Mouse (Mus musculus) midbrain, embryonic 15.5 days (tissue): ENCODE data around the gene Dydc1. TPM values are rescaled to one million over a fixed set of nuclear protein-coding genes. Genes with fewer than 3 reads are reported as not detected.

ENCODE experiments used
- ATAC-seq: fragments of 200-750 bp; cut with Nextera tagmentation; replicated peaks from 2 replicates; pipeline ENCODE4 v1.8.0; 2017; ENCODE audit warnings: moderate TSS enrichment
- H3K27ac ChIP-seq: fragments of 300-500 bp; sonication (generic); 2 replicates; pipeline ENCODE4 v1.5.1; 2015; ENCODE audit warnings: mild to moderate bottlenecking, inconsistent platforms
- H3K27me3 ChIP-seq: fragments of 300-500 bp; sonication (generic); replicated peaks from 2 replicates; pipeline ENCODE4 v1.6.1; 2015; ENCODE audit warnings: inconsistent platforms
- H3K36me3 ChIP-seq: fragments of 300-500 bp; sonication (generic); replicated peaks from 2 replicates; pipeline ENCODE4 v1.6.1; 2015; ENCODE audit warnings: inconsistent platforms
- H3K4me1 ChIP-seq: fragments of 300-500 bp; sonication (generic); 2 replicates; pipeline ENCODE4 v1.6.1; 2015; ENCODE audit warnings: inconsistent platforms
- H3K4me2 ChIP-seq: fragments of 300-500 bp; sonication (generic); 2 replicates; pipeline ENCODE4 v1.6.1; 2015; ENCODE audit warnings: inconsistent platforms, mild to moderate bottlenecking, moderate library complexity
- H3K4me3 ChIP-seq: fragments of 300-500 bp; sonication (generic); 2 replicates; pipeline ENCODE4 v1.5.1; 2015; ENCODE audit warnings: mild to moderate bottlenecking, inconsistent platforms
- H3K9ac ChIP-seq: fragments of 300-500 bp; sonication (generic); 2 replicates; pipeline ENCODE4 v1.6.1; 2015; ENCODE audit warnings: mild to moderate bottlenecking, inconsistent platforms
- H3K9me3 ChIP-seq: fragments of 300-500 bp; sonication (generic); 2 replicates; pipeline ENCODE4 v1.6.1; 2016; ENCODE audit warnings: inconsistent platforms
- WGBS: fragments of 180-500 bp; shearing (Covaris S2); methylation state at CpG from one replicate; pipeline ENCODE4 v1.1.7; 2015; ENCODE audit warnings: mixed read lengths; 5-methylcytosine and 5-hydroxymethylcytosine counted together
- polyA plus RNA-seq: library from polyadenylated mRNA; unstranded; fragments of >200 nt; fragmentation: Nextera tagmentation; extraction: Ambion mirVana; gene quantifications from 2 replicates; pipeline ENCODE4 v1.2.1, GENCODE M21; 2015

Gene Dydc1
- polyA plus RNA-seq, 1 experiment from 2014 or later = not detected

- ATAC-seq = 0 out of 2 replicates have a peak, but pooled peaks have one; percentile 33
- no peak overlapping the region for H3K9ac ChIP-seq
- H3K4me2 ChIP-seq = no peak overlapping the region
- no peak overlapping the region for H3K27ac ChIP-seq
- H3K27me3 ChIP-seq = no peaks in the 10 kb centered on the region
- WGBS = 55% methylated on average over 2 of the region's 2 CpGs
- H3K4me3 ChIP-seq = no peak overlapping the region
- no peaks in the 10 kb centered on the region for H3K4me1 ChIP-seq
- no peaks in the 10 kb centered on the region for H3K9me3 ChIP-seq
- no peaks in the 10 kb centered on the region for H3K36me3 ChIP-seq
These were observed 7.5 kb upstream of the Dydc1 start for GRCm38 (mm10) chr14:41065168-41065567.

- H3K9ac ChIP-seq = no peak overlapping the region
- H3K4me2 ChIP-seq = no peak overlapping the region
- no peak overlapping the region for H3K4me3 ChIP-seq
- H3K36me3 ChIP-seq = no peaks in the 10 kb centered on the region
- WGBS = 13% methylated on average over 1 of the region's 1 CpGs
- no peaks in the 10 kb centered on the region for H3K27me3 ChIP-seq
- no peak for ATAC-seq
- no peak overlapping the region for H3K27ac ChIP-seq
- H3K9me3 ChIP-seq = no peaks in the 10 kb centered on the region
- H3K4me1 ChIP-seq = no peaks in the 10 kb centered on the region
These were observed 6.3 kb upstream of the Dydc1 start for GRCm38 (mm10) chr14:41066416-41066815.

- Histone ChIP-seq H3K36me3 (no peaks in the 10 kb centered on the region), H3K4me1 (peaks cover 6% of the 10 kb centered on the region; the same call in 1 of the 2 replicates), H3K4me3 (no peak within 1 kb of the TSS), H3K27me3 (no peaks in the 10 kb centered on the region), H3K9me3 (no peaks in the 10 kb centered on the region), H3K4me2 (no peak within 1 kb of the TSS), H3K9ac (no peak within 1 kb of the TSS), H3K27ac (no peak within 1 kb of the TSS)
- ATAC-seq = no peak
These were observed 3.6 kb upstream of the Dydc1 start, which contains the start of gene Dydc2 for GRCm38 (mm10) chr14:41069108-41069507. Gene Dydc2 (minus strand): TSS chr14:41069208.

GRCm38 (mm10) chr14:41070343-41070742, 2.4 kb upstream of the Dydc1 start:
- Histone ChIP-seq H3K36me3 (no peaks in the 10 kb centered on the region), H3K4me2 (no peak overlapping the region), H3K4me1 (peaks cover 6% of the 10 kb centered on the region; the same call in 1 of the 2 replicates), H3K9ac (no peak overlapping the region), H3K27me3 (no peaks in the 10 kb centered on the region), H3K27ac (no peak overlapping the region), H3K4me3 (no peak overlapping the region), H3K9me3 (no peaks in the 10 kb centered on the region)
- 81% methylated on average over 3 of the region's 3 CpGs for WGBS
- no peak for ATAC-seq

GRCm38 (mm10) chr14:41072944-41073275, 199 bp downstream of the Dydc1 start:
- peak overlapping the region; percentile 84 for H3K4me2 ChIP-seq
- no peaks in the 10 kb centered on the region for H3K36me3 ChIP-seq
- H3K9ac ChIP-seq = peak overlapping the region; percentile 38
- H3K27ac ChIP-seq = no peak overlapping the region
- peaks cover 6% of the 10 kb centered on the region; the same call in 1 of the 2 replicates for H3K4me1 ChIP-seq
- WGBS = 1% methylated on average over 8 of the region's 8 CpGs
- ATAC-seq = no peak
- no peaks in the 10 kb centered on the region for H3K9me3 ChIP-seq
- no peaks in the 10 kb centered on the region for H3K27me3 ChIP-seq
- peak overlapping the region; percentile 45 for H3K4me3 ChIP-seq

- Histone ChIP-seq H3K9ac (no peak overlapping the region), H3K9me3 (no peaks in the 10 kb centered on the region), H3K27ac (no peak overlapping the region), H3K27me3 (no peaks in the 10 kb centered on the region), H3K4me1 (no peaks in the 10 kb centered on the region), H3K36me3 (no peaks in the 10 kb centered on the region), H3K4me3 (no peak overlapping the region), H3K4me2 (no peak overlapping the region)
- 89% methylated on average over 2 of the region's 2 CpGs for whole genome bisulfite sequencing
- no peak for ATAC-seq
These were observed 9.7 kb downstream of the Dydc1 start for GRCm38 (mm10) chr14:41082408-41082807.

GRCm38 (mm10) chr14:41087509-41087908, 14.8 kb downstream of the Dydc1 start:
- no peak overlapping the region for H3K9ac ChIP-seq
- H3K4me1 ChIP-seq = no peaks in the 10 kb centered on the region
- WGBS = 89% methylated on average over 1 of the region's 1 CpGs
- H3K27ac ChIP-seq = no peak overlapping the region
- no peak for ATAC-seq
- no peak overlapping the region for H3K4me3 ChIP-seq
- no peaks in the 10 kb centered on the region for H3K36me3 ChIP-seq
- no peaks in the 10 kb centered on the region for H3K27me3 ChIP-seq
- H3K9me3 ChIP-seq = no peaks in the 10 kb centered on the region
- no peak overlapping the region for H3K4me2 ChIP-seq

GRCm38 (mm10) chr14:41090777-41091176, 18.1 kb downstream of the Dydc1 start:
- no peak overlapping the region for H3K27ac ChIP-seq
- no peak overlapping the region for H3K9ac ChIP-seq
- no peaks in the 10 kb centered on the region for H3K4me1 ChIP-seq
- no peak for ATAC-seq
- H3K9me3 ChIP-seq = no peaks in the 10 kb centered on the region
- H3K36me3 ChIP-seq = no peaks in the 10 kb centered on the region
- H3K4me2 ChIP-seq = no peak overlapping the region
- no peak overlapping the region for H3K4me3 ChIP-seq
- WGBS = 47% methylated on average over 8 of the region's 8 CpGs
- no peaks in the 10 kb centered on the region for H3K27me3 ChIP-seq

GRCm38 (mm10) chr14:41094114-41094513, 21.4 kb downstream of the Dydc1 start:
- H3K9ac ChIP-seq = no peak overlapping the region
- H3K4me1 ChIP-seq = no peaks in the 10 kb centered on the region
- no peaks in the 10 kb centered on the region for H3K36me3 ChIP-seq
- no peaks in the 10 kb centered on the region for H3K27me3 ChIP-seq
- ATAC-seq = no peak
- 57% methylated on average over 1 of the region's 1 CpGs for WGBS
- H3K27ac ChIP-seq = no peak overlapping the region
- H3K9me3 ChIP-seq = no peaks in the 10 kb centered on the region
- H3K4me2 ChIP-seq = no peak overlapping the region
- no peak overlapping the region for H3K4me3 ChIP-seq

GRCm38 (mm10) chr14:41096296-41096860, 23.7 kb downstream of the Dydc1 start:
- Histone ChIP-seq H3K4me3 (no peak overlapping the region), H3K27me3 (no peaks in the 10 kb centered on the region), H3K9me3 (no peaks in the 10 kb centered on the region), H3K4me2 (no peak overlapping the region), H3K36me3 (no peaks in the 10 kb centered on the region), H3K27ac (no peak overlapping the region), H3K4me1 (no peaks in the 10 kb centered on the region), H3K9ac (no peak overlapping the region)
- no peak for ATAC-seq
- WGBS = 87% methylated on average over 3 of the region's 3 CpGs

GRCm38 (mm10) chr14:41098726-41099125, 26.0 kb downstream of the Dydc1 start:
- H3K4me1 ChIP-seq = no peaks in the 10 kb centered on the region
- no peak for ATAC-seq
- H3K27me3 ChIP-seq = no peaks in the 10 kb centered on the region
- no peaks in the 10 kb centered on the region for H3K9me3 ChIP-seq
- H3K27ac ChIP-seq = no peak overlapping the region
- no peaks in the 10 kb centered on the region for H3K36me3 ChIP-seq
- H3K4me3 ChIP-seq = no peak overlapping the region
- no peak overlapping the region for H3K4me2 ChIP-seq
- 68% methylated on average over 1 of the region's 1 CpGs for WGBS
- H3K9ac ChIP-seq = no peak overlapping the region

GRCm38 (mm10) chr14:41100712-41101111, 28.0 kb downstream of the Dydc1 start:
- 91% methylated on average over 3 of the region's 3 CpGs for WGBS
- Histone ChIP-seq H3K9me3 (no peaks in the 10 kb centered on the region), H3K27me3 (no peaks in the 10 kb centered on the region), H3K4me2 (no peak overlapping the region), H3K4me3 (no peak overlapping the region), H3K9ac (no peak overlapping the region), H3K27ac (no peak overlapping the region), H3K36me3 (no peaks in the 10 kb centered on the region), H3K4me1 (no peaks in the 10 kb centered on the region)
- ATAC-seq = no peak

- no peaks in the 10 kb centered on the region for H3K27me3 ChIP-seq
- no peak overlapping the region for H3K9ac ChIP-seq
- no peaks in the 10 kb centered on the region for H3K9me3 ChIP-seq
- no peak overlapping the region for H3K4me3 ChIP-seq
- no peaks in the 10 kb centered on the region for H3K36me3 ChIP-seq
- 89% methylated on average over 5 of the region's 5 CpGs for WGBS
- no peak overlapping the region for H3K4me2 ChIP-seq
- no peaks in the 10 kb centered on the region for H3K4me1 ChIP-seq
- no peak for ATAC-seq
- H3K27ac ChIP-seq = no peak overlapping the region
These were observed 28.5 kb downstream of the Dydc1 start for GRCm38 (mm10) chr14:41101242-41101641.
